Mouse (Mus musculus): ENCODE measurements at regions not wholly inside any gene's neighbourhood (a gene's known extent, or its start where the extent isn't known, plus 50 kb on each side); places are given as distances from the start of the nearest gene placed in this dataset.
A peak's percentile ranks its signal among the peaks of the same experiment; 100 is the strongest.

- no peak for DNase-seq (ENCODE audit: low spot score in 2 of 2)
- intact Hi-C loops (cut with DNase I), result no loop called here
Observed at GRCm38 (mm10) chr13:102174431-102174830, 406.4 kb upstream of the Pik3r1 start.

GRCm38 (mm10) chr13:102174896-102175295 lies 406.9 kb upstream of the Pik3r1 start:
- no peak for DNase-seq (ENCODE audit: low spot score in 2 of 2)
- intact Hi-C loops (cut with DNase I), result no loop called here

- DNase-seq (ENCODE audit: low spot score in 2 of 2), result no peak
- intact Hi-C loops (cut with DNase I), result no loop called here
Observed at GRCm38 (mm10) chr13:102175406-102175805, 407.4 kb upstream of the Pik3r1 start.

GRCm38 (mm10) chr13:102176456-102176855 lies 408.4 kb upstream of the Pik3r1 start:
- intact Hi-C loops (cut with DNase I), result no loop called here
- no peak for DNase-seq (ENCODE audit: low spot score in 2 of 2)

- intact Hi-C loops (cut with DNase I), result no loop called here
- DNase-seq (ENCODE audit: low spot score in 2 of 2), result no peak
Observed at GRCm38 (mm10) chr13:102194716-102195115, 426.7 kb upstream of the Pik3r1 start.

- DNase-seq (ENCODE audit: low spot score in 2 of 2), result no peak
- intact Hi-C loops (cut with DNase I), result no loop called here
Observed at GRCm38 (mm10) chr13:102202301-102202700, 434.3 kb upstream of the Pik3r1 start.

- no peak for DNase-seq (ENCODE audit: low spot score in 2 of 2)
Observed at GRCm38 (mm10) chr13:102218486-102218885, 450.5 kb upstream of the Pik3r1 start.

GRCm38 (mm10) chr13:102231048-102231447 lies 462.3 kb upstream of the Cd180 start:
- no peak for DNase-seq (ENCODE audit: low spot score in 2 of 2)
- intact Hi-C loops (cut with DNase I), result no loop called here

More at GRCm38 (mm10) chr13:102218486-102218885, 450.5 kb upstream of the Pik3r1 start:
- intact Hi-C loops (cut with DNase I), result no loop called here

- intact Hi-C loops (cut with DNase I), result no loop called here
Observed at GRCm38 (mm10) chr13:102232291-102232936, 460.9 kb upstream of the Cd180 start.

GRCm38 (mm10) chr13:102250884-102251283 lies 442.5 kb upstream of the Cd180 start:
- intact Hi-C loops (cut with DNase I), result no loop called here

More at GRCm38 (mm10) chr13:102232291-102232936, 460.9 kb upstream of the Cd180 start:
- peak in 1 of 2 experiments; percentile 5 for DNase-seq (ENCODE audit: low spot score in 2 of 2)

GRCm38 (mm10) chr13:102251709-102252108 lies 441.6 kb upstream of the Cd180 start:
- intact Hi-C loops (cut with DNase I), result no loop called here
- no peak for DNase-seq (ENCODE audit: low spot score in 2 of 2)

More at GRCm38 (mm10) chr13:102250884-102251283, 442.5 kb upstream of the Cd180 start:
- no peak for DNase-seq (ENCODE audit: low spot score in 2 of 2)

GRCm38 (mm10) chr13:102255401-102256371 lies 437.7 kb upstream of the Cd180 start:
- DNase-seq (ENCODE audit: low spot score in 2 of 2), result no peak
- intact Hi-C loops (cut with DNase I), result no loop called here

GRCm38 (mm10) chr13:102258207-102258606 lies 435.2 kb upstream of the Cd180 start:
- DNase-seq (ENCODE audit: low spot score in 2 of 2), result no peak
- intact Hi-C loops (cut with DNase I), result no loop called here

- intact Hi-C loops (cut with DNase I), result no loop called here
- no peak for DNase-seq (ENCODE audit: low spot score in 2 of 2)
Observed at GRCm38 (mm10) chr13:102273818-102274217, 419.5 kb upstream of the Cd180 start.

GRCm38 (mm10) chr13:102275296-102275695 lies 418.1 kb upstream of the Cd180 start:
- intact Hi-C loops (cut with DNase I), result no loop called here
- no peak for DNase-seq (ENCODE audit: low spot score in 2 of 2)

GRCm38 (mm10) chr13:102276885-102277284 lies 416.5 kb upstream of the Cd180 start:
- no peak for DNase-seq (ENCODE audit: low spot score in 2 of 2)
- intact Hi-C loops (cut with DNase I), result no loop called here

GRCm38 (mm10) chr13:102280198-102280597 lies 413.2 kb upstream of the Cd180 start:
- no peak for DNase-seq (ENCODE audit: low spot score in 2 of 2)
- intact Hi-C loops (cut with DNase I), result no loop called here

- intact Hi-C loops (cut with DNase I), result no loop called here
- DNase-seq (ENCODE audit: low spot score in 2 of 2), result no peak
Observed at GRCm38 (mm10) chr13:102294451-102294850, 398.9 kb upstream of the Cd180 start.

- no peak for DNase-seq (ENCODE audit: low spot score in 2 of 2)
- intact Hi-C loops (cut with DNase I), result no loop called here
Observed at GRCm38 (mm10) chr13:102295079-102295478, 398.3 kb upstream of the Cd180 start.

GRCm38 (mm10) chr13:102307983-102308382 lies 385.4 kb upstream of the Cd180 start:
- no peak for DNase-seq (ENCODE audit: low spot score in 2 of 2)
- intact Hi-C loops (cut with DNase I), result no loop called here

- intact Hi-C loops (cut with DNase I), result no loop called here
- DNase-seq (ENCODE audit: low spot score in 2 of 2), result no peak
Observed at GRCm38 (mm10) chr13:102312096-102312495, 381.3 kb upstream of the Cd180 start.

All from left cerebral cortex, postnatal 25 days (tissue).